Mouse (Mus musculus): ENCODE measurements around the gene Vwa3a.

DNA sequence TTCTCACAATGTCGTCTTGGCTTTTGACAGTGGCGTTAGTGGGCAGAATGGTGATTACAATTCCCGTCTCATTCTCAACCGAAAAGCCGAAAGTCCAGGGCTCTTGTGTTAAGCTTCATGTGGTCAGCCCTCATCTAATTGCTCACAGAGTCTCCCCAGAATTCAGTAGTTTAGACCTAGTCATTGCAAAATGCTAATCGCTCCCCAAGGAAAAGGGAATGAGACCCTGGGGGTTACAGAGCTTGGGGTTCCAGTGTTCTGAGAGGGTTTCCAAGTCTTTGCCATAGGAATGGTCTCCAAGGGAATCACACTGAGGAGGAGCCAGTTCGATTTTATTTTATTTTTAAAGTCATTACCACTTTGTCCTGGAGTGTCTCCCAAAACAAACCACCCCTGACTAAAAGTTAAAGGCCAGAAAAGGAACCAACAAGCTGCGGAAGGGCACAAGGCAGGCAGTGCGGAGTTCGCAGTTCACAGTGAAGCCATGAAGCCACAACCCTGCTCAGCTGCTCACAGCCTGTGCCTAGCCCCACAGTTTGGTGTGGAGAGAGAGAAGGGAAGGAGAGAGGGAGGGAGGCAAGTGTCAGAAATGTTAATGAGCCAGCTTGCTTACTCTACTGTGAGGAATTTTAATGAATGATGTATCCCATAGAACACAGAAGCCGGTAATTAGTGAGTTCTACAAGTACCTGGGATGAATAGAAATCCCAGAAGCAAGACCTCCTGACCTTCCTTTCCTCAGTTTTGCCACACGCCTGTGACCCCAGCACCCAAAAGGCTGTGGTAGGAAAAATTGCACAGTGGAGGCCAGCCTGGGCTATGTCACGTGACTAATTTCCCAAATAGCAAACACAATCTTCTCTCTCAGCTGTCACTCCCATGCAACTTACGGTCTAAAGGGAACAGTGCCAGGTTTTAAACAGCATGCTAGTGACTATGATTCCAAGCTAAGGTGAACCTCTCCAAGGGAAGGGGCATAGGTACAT, 4.5 kb downstream of the Vwa3a start:
- TF ChIP-seq CHD2 (IDR thresholded peaks at IDR 0.05; ENCODE audit: low read depth, low read length) (no peak), MAFK (IDR thresholded peaks at IDR 0.05; ENCODE audit: insufficient read depth, low read depth, low read length) (no peak), ZC3H11A (IDR thresholded peaks at IDR 0.05; ENCODE audit: borderline replicate concordance, low read depth, low read length) (no peak), ZNF384 (IDR thresholded peaks at IDR 0.05; ENCODE audit: low read depth, low read length) (no peak), HCFC1 (IDR thresholded peaks at IDR 0.05; ENCODE audit: borderline replicate concordance, insufficient read depth, low read length) (no peak)

All from ES-E14 (cell line).